Mouse (Mus musculus) lung, postnatal 25 days (tissue): ENCODE results near the gene Usp47.

Source experiments
- DNase-seq: peaks from one replicate; pipeline ENCODE4 v3.0.0; 2022; ENCODE audit warnings: low spot score

Gene Usp47

GRCm38 (mm10) chr7:112023150-112023600 is at the start of gene Usp47:
Gene Usp47 (plus strand): TSS chr7:112023504.
- DNase-seq, result peak; percentile 76

- no peak for DNase-seq
These were observed 46.9 kb upstream of the Usp47 start for GRCm38 (mm10) chr7:111976401-111976800.

- DNase-seq, result no peak
These were observed 45.4 kb upstream of the Usp47 start for GRCm38 (mm10) chr7:111977871-111978270.

- no peak for DNase-seq
These were observed 41.0 kb upstream of the Usp47 start for GRCm38 (mm10) chr7:111982296-111982695.

GRCm38 (mm10) chr7:111984530-111984929 is 38.8 kb upstream of the Usp47 start:
- no peak for DNase-seq

GRCm38 (mm10) chr7:111985266-111985665 is 38.0 kb upstream of the Usp47 start:
- DNase-seq, result no peak

GRCm38 (mm10) chr7:111986906-111987305 is 36.4 kb upstream of the Usp47 start:
- no peak for DNase-seq

GRCm38 (mm10) chr7:111997441-111997840 is 25.9 kb upstream of the Usp47 start:
- DNase-seq, result no peak

- DNase-seq, result no peak
These were observed 24.8 kb upstream of the Usp47 start for GRCm38 (mm10) chr7:111998446-111999004.

GRCm38 (mm10) chr7:111999376-111999775 is 23.9 kb upstream of the Usp47 start:
- DNase-seq, result no peak

- DNase-seq, result no peak
These were observed 23.1 kb upstream of the Usp47 start for GRCm38 (mm10) chr7:112000166-112000565.

GRCm38 (mm10) chr7:112010511-112010910 is 12.8 kb upstream of the Usp47 start:
- DNase-seq, result no peak

GRCm38 (mm10) chr7:112010976-112011375 is 12.3 kb upstream of the Usp47 start:
- no peak for DNase-seq

GRCm38 (mm10) chr7:112012102-112012501 is 11.2 kb upstream of the Usp47 start:
- peak; percentile 59 for DNase-seq

- peak; percentile 75 for DNase-seq
These were observed 10.6 kb upstream of the Usp47 start for GRCm38 (mm10) chr7:112012621-112013177.

- DNase-seq, result no peak
These were observed 9.2 kb upstream of the Usp47 start for GRCm38 (mm10) chr7:112014148-112014547.

- DNase-seq, result peak; percentile 12
These were observed 676 bp upstream of the Usp47 start for GRCm38 (mm10) chr7:112022506-112023149.

GRCm38 (mm10) chr7:112023601-112024445 is 519 bp downstream of the Usp47 start:
- peak; percentile 35 for DNase-seq

GRCm38 (mm10) chr7:112024446-112024730 is 1.1 kb downstream of the Usp47 start:
- no peak for DNase-seq

- DNase-seq, result peak; percentile 11
These were observed 1.6 kb downstream of the Usp47 start for GRCm38 (mm10) chr7:112024856-112025255.

GRCm38 (mm10) chr7:112030594-112030993 is 7.3 kb downstream of the Usp47 start:
- DNase-seq, result no peak

- DNase-seq, result peak; percentile 32
These were observed 12.5 kb downstream of the Usp47 start for GRCm38 (mm10) chr7:112035804-112036203.

GRCm38 (mm10) chr7:112036636-112037035 is 13.3 kb downstream of the Usp47 start:
- no peak for DNase-seq
